ENCODE assay signal across 19 mouse cellular contexts in the genomic region with DNA sequence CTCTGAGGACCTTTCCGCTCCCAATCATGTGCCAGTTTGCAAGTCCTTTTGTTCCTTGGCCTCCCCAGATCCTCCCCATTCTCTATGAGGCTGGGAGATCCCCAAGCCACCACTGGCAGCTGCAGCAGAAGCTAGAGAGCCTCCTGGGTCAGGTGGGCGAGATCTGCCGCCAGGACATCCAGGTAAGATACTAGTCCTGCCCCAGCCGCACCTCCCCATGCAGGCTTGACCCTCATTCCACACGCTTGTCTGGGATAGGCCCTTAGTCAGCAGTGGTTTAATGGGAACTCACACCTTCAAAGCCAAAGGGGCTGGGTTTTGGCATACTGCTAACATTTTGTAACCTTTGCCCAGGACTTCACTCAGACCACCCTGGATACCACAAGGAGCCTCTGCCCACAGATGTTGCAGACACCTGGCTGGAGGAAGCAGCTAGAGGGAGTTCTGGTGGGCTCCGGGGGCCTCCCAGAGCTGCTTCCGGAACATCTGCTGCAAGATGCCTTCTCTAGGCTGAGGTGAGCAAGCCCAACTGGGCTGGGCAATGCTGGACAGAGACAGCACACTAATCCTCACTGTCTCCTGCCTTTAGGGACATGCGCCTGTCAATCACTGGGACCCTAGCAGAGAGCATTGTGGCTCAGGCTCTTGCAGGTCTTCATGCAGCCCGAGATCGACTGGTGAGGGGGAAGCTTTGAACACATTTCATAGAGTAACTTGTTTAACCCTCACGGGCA. TPM values are rescaled to one million over a fixed set of nuclear protein-coding genes. Genes with fewer than 3 reads are reported as not detected.
DNase-seq lines count a peak whose midpoint lies in the region; TF ChIP-seq lines count a peak whose summit lies in the region.
"Had no signal": no experiment of that assay in that cellular context is flagged by ENCODE, and none has a peak within 500 bp of the region (broad histone marks: within the 10 kb centered on the region; RNA-seq: fewer than 3 reads in every experiment).

No protein-coding gene starts in this region.

- no peak for TF ChIP-seq POLR2A in cerebellum, adult 2 months (IDR thresholded peaks at IDR 0.05; ENCODE audit: borderline replicate concordance, insufficient read depth, low read length)
- TF ChIP-seq POLR2A in kidney, adult 2 months (IDR thresholded peaks at IDR 0.05; ENCODE audit: low read depth, low read length), result no peak
- no peak for TF ChIP-seq POLR2A in myocyte (IDR thresholded peaks at IDR 0.05; ENCODE audit: insufficient read length, low read depth)

- DNase-seq in cerebellum, adult 9-10 months, result peak; percentile 52
- DNase-seq in cerebellum, adult 2 months, result no peak
- DNase-seq in heart, embryonic 10.5 days (ENCODE audit: low spot score), result peak; percentile 75
- no peak for DNase-seq in heart, postnatal 14 days
- DNase-seq in kidney, adult 2 months, result peak; percentile 32
- DNase-seq in kidney, postnatal 25 days, result no peak
- DNase-seq: adrenal gland, postnatal 10 days; gastrocnemius, adult 2 months; gastrocnemius, postnatal 25 days; heart, postnatal 10 days had no signal

- H3K36me3 ChIP-seq in heart, embryonic 10.5 days, result peaks cover 17% of the 10 kb centered on the region
- H3K36me3 ChIP-seq in kidney, adult 2 months (ENCODE audit: control insufficient read depth, insufficient read depth, low read length), result no peaks in the 10 kb centered on the region; the same call in 1 of the 2 replicates
- peaks cover 3% of the 10 kb centered on the region for H3K36me3 ChIP-seq in myocyte (ENCODE audit: control insufficient read depth, insufficient read depth)

- no peak overlapping the region for H3K27ac ChIP-seq in cerebellum, adult 2 months (ENCODE audit: insufficient read depth, low read length)
- H3K27ac ChIP-seq in heart, embryonic 10.5 days, result no peak overlapping the region
- no peak overlapping the region for H3K27ac ChIP-seq in kidney, adult 2 months (ENCODE audit: insufficient read depth, low read depth, low read length)
- H3K27ac ChIP-seq: embryonic facial prominence, embryonic 13.5 days; forebrain, embryonic 13.5 days; gastrocnemius, adult 2 months; hindbrain, embryonic 10.5 days; intestine, embryonic 15.5 days had no signal

- no peak overlapping the region for H3K4me2 ChIP-seq in myocyte (ENCODE audit: low read depth)

- peaks cover 18% of the 10 kb centered on the region for H3K4me1 ChIP-seq in cerebellum, adult 2 months (ENCODE audit: control insufficient read depth, insufficient read depth, low read length)
- H3K4me1 ChIP-seq in heart, embryonic 10.5 days, result peaks cover 29% of the 10 kb centered on the region
- H3K4me1 ChIP-seq in kidney, adult 2 months (ENCODE audit: control insufficient read depth, insufficient read depth, low read length), result peaks cover 3% of the 10 kb centered on the region; the same call in 1 of the 2 replicates

- intact Hi-C loops in heart, postnatal 14 days (cut with DNase I), result no loop called here

- H3K27me3 ChIP-seq in cerebellum, adult 2 months (ENCODE audit: control insufficient read depth, insufficient read depth, low read length), result no peaks in the 10 kb centered on the region
- H3K27me3 ChIP-seq in heart, embryonic 10.5 days (ENCODE audit: insufficient read depth, poor library complexity, severe bottlenecking), result peaks cover 45% of the 10 kb centered on the region
- H3K27me3 ChIP-seq in kidney, adult 2 months (replicated peaks; ENCODE audit: control insufficient read depth, insufficient read depth, low read length), result no peaks in the 10 kb centered on the region
- no peaks in the 10 kb centered on the region for H3K27me3 ChIP-seq in myocyte (ENCODE audit: control insufficient read depth, insufficient read depth, insufficient read length)
- H3K27me3 ChIP-seq: forebrain, embryonic 13.5 days had no signal

- H3K4me3 ChIP-seq in cerebellum, adult 2 months (replicated peaks; ENCODE audit: insufficient read depth, low read depth, low read length), result no peak overlapping the region
- no peak overlapping the region for H3K4me3 ChIP-seq in heart, embryonic 10.5 days
- no peak overlapping the region for H3K4me3 ChIP-seq in kidney, adult 2 months (ENCODE audit: insufficient read depth, low read depth, low read length)
- no peak overlapping the region for H3K4me3 ChIP-seq in myocyte

- TF ChIP-seq CTCF in cerebellum, adult 2 months (IDR thresholded peaks at IDR 0.05; ENCODE audit: borderline replicate concordance, insufficient read depth, low read depth, low read length), result no peak
- no peak for TF ChIP-seq CTCF in kidney, adult 2 months (conservative IDR thresholded peaks at IDR 0.05; ENCODE audit: insufficient read depth, insufficient read length, low read depth, low read length)

- WGBS in cerebellum, adult 2 months, result 96% methylated on average over 11 of the region's 11 CpGs
- 92% methylated on average over 11 of the region's 11 CpGs for WGBS in heart, embryonic 10.5 days
- WGBS in kidney, adult 2 months, result 86% methylated on average over 11 of the region's 11 CpGs

- no peak overlapping the region for H3ac ChIP-seq in myocyte (ENCODE audit: control insufficient read depth, insufficient read length)

- H3K79me2 ChIP-seq in myocyte (ENCODE audit: control insufficient read depth, insufficient read depth), result no peaks in the 10 kb centered on the region

- 0 out of 2 replicates have a peak, but pooled peaks cover 3% of the 10 kb centered on the region for H3K9me3 ChIP-seq in heart, embryonic 10.5 days
- H3K9me3 ChIP-seq: embryonic facial prominence, embryonic 13.5 days; forebrain, embryonic 13.5 days; intestine, embryonic 15.5 days had no signal

TF ChIP-seq in myocyte, 11 proteins besides CTCF, POLR2A, EP300 and RAD21:
- no peak for TF ChIP-seq USF1 (IDR thresholded peaks at IDR 0.05; ENCODE audit: low read depth)
- peak; percentile 55 for TF ChIP-seq REST (IDR thresholded peaks at IDR 0.05; ENCODE audit: insufficient read depth, insufficient read length)

RNA-seq across cellular contexts. Expression of a gene that starts 6.5 kb away (rescaled TPM):
- 69.8 and 72.1 TPM in 2 replicates for polyA plus RNA-seq in cerebellum, adult 2 months (2012; rRNA removed)
- polyA plus RNA-seq in heart, embryonic 10.5 days (2016; fragmentation: Nextera tagmentation; extraction: Ambion mirVana), result 0.31 and 0.63 TPM in 2 replicates
- total RNA-seq in heart, postnatal 14 days (2021), result 1 to 10 TPM in 1 of 2 experiments, under 1 TPM in 1; 0.69 to 5.7 TPM
- polyA plus RNA-seq in kidney, adult 2 months (2012; rRNA removed), result 0.88 and 2.7 TPM in 2 replicates
- polyA plus RNA-seq in myocyte (2012; fragmentation: generic; extraction: Trizol), result 0.23 TPM

RNA-seq across cellular contexts. Expression of a gene that starts 8.3 kb away (rescaled TPM):
- polyA plus RNA-seq in cerebellum, adult 2 months (2012; rRNA removed), result 56.3 and 56.8 TPM in 2 replicates
- 46.6 and 52.9 TPM in 2 replicates for polyA plus RNA-seq in heart, embryonic 10.5 days (2016; fragmentation: Nextera tagmentation; extraction: Ambion mirVana)
- 10 to 100 TPM; 13.8 to 16.9 TPM for total RNA-seq in heart, postnatal 14 days (2021)
- 39.9 and 44.4 TPM in 2 replicates for polyA plus RNA-seq in kidney, adult 2 months (2012; rRNA removed)
- 20.4 TPM for polyA plus RNA-seq in myocyte (2012; fragmentation: generic; extraction: Trizol)

RNA-seq across cellular contexts. Expression of a gene that starts 8.3 kb away (rescaled TPM):
- 128 and 137 TPM in 2 replicates for polyA plus RNA-seq in cerebellum, adult 2 months (2012; rRNA removed)
- polyA plus RNA-seq in heart, embryonic 10.5 days (2016; fragmentation: Nextera tagmentation; extraction: Ambion mirVana), result 12.8 and 14.1 TPM in 2 replicates
- total RNA-seq in heart, postnatal 14 days (2021), result 1 to 10 TPM; 7.8 to 9.1 TPM
- polyA plus RNA-seq in kidney, adult 2 months (2012; rRNA removed), result 18.7 and 20.8 TPM in 2 replicates
- 32.1 TPM for polyA plus RNA-seq in myocyte (2012; fragmentation: generic; extraction: Trizol)

RNA-seq across cellular contexts. Expression of a gene that starts 14.8 kb away (rescaled TPM):
- 0.51 TPM in 2 replicates for polyA plus RNA-seq in cerebellum, adult 2 months (2012; rRNA removed)
- not detected in 2 replicates for polyA plus RNA-seq in heart, embryonic 10.5 days (2016; fragmentation: Nextera tagmentation; extraction: Ambion mirVana)
- not detected for total RNA-seq in heart, postnatal 14 days (2021)
- polyA plus RNA-seq in kidney, adult 2 months (2012; rRNA removed), result 0.10 and 0.19 TPM in 2 replicates
- polyA plus RNA-seq in myocyte (2012; fragmentation: generic; extraction: Trizol), result 0.08 TPM
- total RNA-seq: adrenal gland, postnatal 10 days; adrenal gland, postnatal 4 days; gastrocnemius, adult 2 months; gastrocnemius, postnatal 25 days; granulocyte monocyte progenitor cell, adult 5-6 weeks; heart, postnatal 10 days had no signal
- polyA plus RNA-seq: brain, embryonic 14.5 days; forebrain, embryonic 13.5 days; heart, embryonic 14.5 days had no signal

RNA-seq across cellular contexts. Expression of a gene that starts 15.4 kb away (rescaled TPM):
- polyA plus RNA-seq in cerebellum, adult 2 months (2012; rRNA removed), result 15.3 and 17.4 TPM in 2 replicates
- polyA plus RNA-seq in heart, embryonic 10.5 days (2016; fragmentation: Nextera tagmentation; extraction: Ambion mirVana), result 18.7 and 28.8 TPM in 2 replicates
- 1 to 10 TPM; 2.4 to 2.5 TPM for total RNA-seq in heart, postnatal 14 days (2021)
- 6.8 and 7.6 TPM in 2 replicates for polyA plus RNA-seq in kidney, adult 2 months (2012; rRNA removed)
- 21.6 TPM for polyA plus RNA-seq in myocyte (2012; fragmentation: generic; extraction: Trizol)

Comparison
In these comparisons a context has a peak if more than half of its experiments do, and no peak if none do; other contexts are left out.
1. DNase-seq: peak in cerebellum, adult 9-10 months (single experiment), heart, embryonic 10.5 days (single experiment) and kidney, adult 2 months (single experiment); none in cerebellum, adult 2 months (0 of 2), heart, postnatal 14 days (0 of 2) and kidney, postnatal 25 days (0 of 2).
2. RNA of a gene that starts 6.5 kb away (polyA plus RNA-seq): 69.8 to 72.1 TPM in cerebellum, adult 2 months; 0.88 to 2.7 TPM in kidney, adult 2 months, 0.31 to 0.63 TPM in heart, embryonic 10.5 days and 0.23 TPM in myocyte (single experiment); every median in the first group is over 10 times any median in the second.